Mouse (Mus musculus) erythroblast, embryonic 14.5 days (primary cell): ENCODE results near the gene Zfand3.

Experiments used
- GATA1 ChIP-seq: IDR thresholded peaks from 2 replicates; pipeline ENCODE4 v1.6.1; 2012; ENCODE audit warnings: low read length, inconsistent platforms, mixed read lengths
- TAL1 ChIP-seq: IDR thresholded peaks from 3 replicates; pipeline ENCODE4 v1.6.1; 2012; ENCODE audit warnings: low read length, inconsistent platforms, mixed read lengths

DNA sequence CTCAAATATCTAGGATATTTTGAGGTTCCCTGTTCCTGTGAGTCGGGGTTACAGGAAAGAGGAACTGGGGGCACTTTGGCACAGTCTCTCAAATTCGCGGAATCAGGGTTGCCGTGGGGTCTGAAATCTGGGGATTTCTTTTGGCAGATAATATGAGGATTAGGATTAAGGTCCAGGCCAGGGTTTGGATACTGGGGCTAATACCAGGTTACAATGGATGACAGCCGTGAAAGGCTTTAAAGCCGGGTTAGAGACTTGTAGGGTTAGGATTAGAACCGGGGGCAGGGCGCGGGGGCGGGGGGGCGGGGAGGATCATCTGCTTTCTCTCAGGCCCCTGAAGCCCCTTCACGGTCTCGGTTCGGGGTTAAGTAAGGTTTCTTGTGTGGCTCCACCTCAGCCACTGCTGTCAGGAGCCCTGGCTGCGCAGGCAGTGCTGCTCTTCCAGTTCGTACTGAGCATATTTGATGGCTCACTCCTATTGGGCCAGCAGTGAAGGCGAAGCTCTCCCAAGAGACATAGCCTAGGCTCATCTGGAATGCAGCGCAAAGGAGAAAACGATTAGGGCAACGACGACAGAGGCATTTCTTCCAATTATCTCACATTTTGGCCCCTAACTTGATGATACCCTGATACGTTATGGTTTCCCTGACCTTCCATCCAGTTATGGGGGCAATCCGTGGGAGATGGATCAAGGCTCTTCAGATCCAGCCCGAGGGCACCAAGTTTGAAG lies 5.8 kb upstream of the Zfand3 start:
- TF ChIP-seq GATA1: no peak
- TF ChIP-seq TAL1: no peak
